Mouse (Mus musculus): ENCODE results near the gene Qtrt1. TPM values are rescaled to one million over a fixed set of nuclear protein-coding genes. Genes with fewer than 3 reads are reported as not detected.
"Not testable (repeated sequence)": the region's sequence is repeated elsewhere in the genome, so short reads cannot be mapped to it uniquely, and the experiment has no call there.

Qtrt1 gene
- total RNA-seq, 2 experiments from 2014 or later = 7.1 to 10.0 TPM

DNA sequence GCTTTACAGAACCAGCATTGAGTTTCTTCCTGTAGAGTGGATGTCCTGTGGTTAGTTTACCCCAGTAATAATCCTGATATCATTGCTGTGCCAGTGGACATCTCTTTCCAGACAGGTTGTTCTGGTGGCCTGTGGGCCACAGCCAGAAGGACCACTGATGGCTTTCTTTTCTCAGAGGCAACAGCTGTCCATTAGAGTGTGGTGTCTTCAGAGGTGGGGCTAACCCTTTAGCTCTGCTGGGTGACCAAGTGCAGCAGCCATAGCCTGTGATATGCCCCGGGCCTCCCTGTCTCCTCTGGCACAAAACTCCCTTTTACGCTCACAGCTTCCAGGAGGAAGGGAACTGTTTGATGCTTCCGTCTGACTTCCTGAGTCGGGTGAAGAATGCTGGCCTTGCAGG is 32.9 kb downstream of the Qtrt1 start:
- intact Hi-C loops (cut with DNase I) = no loop called here

GRCm38 (mm10) chr9:21445081-21445744 is 33.6 kb downstream of the Qtrt1 start:
- no peak for DNase-seq (ENCODE audit: low spot score)
- intact Hi-C loops (cut with DNase I) = no loop called here

More for the DNA sequence above, 32.9 kb downstream of the Qtrt1 start:
- no peak for DNase-seq (ENCODE audit: low spot score)

DNA sequence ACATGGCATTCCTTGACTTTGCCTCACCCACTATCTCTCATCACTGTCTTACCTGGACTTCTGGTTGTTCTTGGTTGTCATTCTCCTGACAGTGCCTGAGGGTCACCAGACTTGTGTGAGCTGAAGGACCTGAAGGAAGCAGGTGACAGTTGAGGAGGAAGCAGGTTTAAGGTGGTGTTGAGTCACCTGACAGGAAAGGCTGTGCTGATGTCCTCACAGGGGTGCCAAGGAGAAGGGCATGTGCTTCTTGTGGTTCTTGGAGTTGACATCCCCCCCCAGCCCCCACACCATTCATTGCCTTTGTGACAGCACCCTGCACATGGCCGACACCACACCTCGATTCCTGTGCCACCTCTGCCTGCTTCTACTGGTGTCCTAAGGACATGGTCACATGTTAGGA is 36.1 kb downstream of the Qtrt1 start:
- no peak for DNase-seq (ENCODE audit: low spot score)
- intact Hi-C loops (cut with DNase I) = no loop called here

- intact Hi-C loops (cut with DNase I) = loop anchor here (2.0 kb wide), 1 partner anchor 21 kb away; no protein-coding TSS in a partner anchor
- no peak for DNase-seq (ENCODE audit: low spot score)
Measured at GRCm38 (mm10) chr9:21449710-21450109, 38.1 kb downstream of the Qtrt1 start.

- intact Hi-C loops (cut with DNase I) = loop anchor here (2.0 kb wide), 1 partner anchor 21 kb away; no protein-coding TSS in a partner anchor
- DNase-seq (ENCODE audit: low spot score) = no peak
Measured at GRCm38 (mm10) chr9:21450270-21450669, 38.6 kb downstream of the Qtrt1 start.

DNA sequence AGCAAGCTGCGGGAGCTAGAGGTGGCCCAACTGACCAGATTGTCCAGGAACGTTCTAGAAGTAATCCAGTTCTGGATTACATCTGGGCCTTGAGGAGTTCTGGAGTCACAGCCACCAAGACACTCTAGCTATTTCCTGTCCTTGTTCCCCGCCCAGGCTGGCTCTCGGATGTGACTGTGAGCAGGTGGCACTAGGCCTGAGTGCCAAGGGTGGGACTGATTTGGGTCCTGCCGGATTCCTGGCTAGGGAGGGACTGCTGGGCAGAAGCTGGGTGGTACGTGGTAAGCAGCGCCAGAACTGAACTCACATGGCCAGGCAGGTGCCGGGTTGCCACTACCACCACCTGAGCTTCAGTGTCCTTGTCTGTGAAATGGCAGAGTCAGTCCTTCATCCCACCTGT is 39.8 kb downstream of the Qtrt1 start:
- intact Hi-C loops (cut with DNase I) = loop anchor here (2.0 kb wide), 1 partner anchor 23 kb away; no protein-coding TSS in a partner anchor
- DNase-seq (ENCODE audit: low spot score) = peak; percentile 26

DNA sequence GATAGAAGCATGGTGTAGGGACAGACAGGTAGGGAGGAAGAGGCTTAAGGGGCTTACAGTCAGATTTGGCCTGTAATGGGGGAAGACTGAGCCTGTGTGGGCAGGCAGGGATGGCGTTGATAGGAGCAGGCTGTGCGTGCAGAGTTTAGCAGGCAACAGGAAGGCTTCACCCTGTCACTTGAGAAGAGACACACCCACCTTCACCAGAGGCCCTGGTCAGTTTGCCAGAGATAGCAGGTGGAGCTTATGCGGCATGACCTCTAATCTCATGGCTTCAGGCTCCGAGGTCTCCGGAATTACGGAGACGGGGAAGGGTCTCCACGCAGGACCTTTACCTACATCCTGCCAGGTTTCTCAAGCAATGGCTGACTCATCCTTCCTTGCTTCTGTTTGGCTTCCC is 40.2 kb downstream of the Qtrt1 start:
- intact Hi-C loops (cut with DNase I) = loop anchor here (2.0 kb wide), 1 partner anchor 23 kb away; no protein-coding TSS in a partner anchor
- no peak for DNase-seq (ENCODE audit: low spot score)

- intact Hi-C loops (cut with DNase I) = no loop called here
- DNase-seq (ENCODE audit: low spot score) = no peak
Measured at GRCm38 (mm10) chr9:21453003-21453402, 41.4 kb downstream of the Qtrt1 start.

DNA sequence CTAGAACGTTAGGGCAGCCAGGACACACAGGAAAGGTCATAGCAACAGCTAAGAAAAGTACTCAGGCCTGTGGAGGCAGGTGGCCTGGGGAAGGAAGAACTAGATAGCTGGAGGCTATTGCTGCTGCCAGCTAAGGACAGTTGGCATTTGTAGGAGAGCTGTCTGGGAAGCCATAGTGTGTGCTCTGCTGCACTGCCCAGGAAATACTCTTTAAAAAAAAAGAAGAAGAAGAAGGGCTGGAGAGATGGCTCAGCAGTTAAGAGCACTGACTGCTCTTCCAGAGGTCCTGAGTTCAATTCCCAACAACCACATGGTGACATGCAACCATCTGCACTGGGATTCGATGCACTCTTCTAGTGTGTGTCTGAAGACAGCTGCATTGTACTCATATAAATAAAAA is 41.8 kb downstream of the Qtrt1 start:
- DNase-seq (ENCODE audit: low spot score) = no peak
- intact Hi-C loops (cut with DNase I) = no loop called here

- intact Hi-C loops (cut with DNase I) = no loop called here
- DNase-seq (ENCODE audit: low spot score) = no peak
Measured at GRCm38 (mm10) chr9:21454556-21454955, 42.9 kb downstream of the Qtrt1 start.

- DNase-seq (ENCODE audit: low spot score) = no peak
- intact Hi-C loops (cut with DNase I) = no loop called here
Measured at GRCm38 (mm10) chr9:21455103-21455770, 43.6 kb downstream of the Qtrt1 start.

DNA sequence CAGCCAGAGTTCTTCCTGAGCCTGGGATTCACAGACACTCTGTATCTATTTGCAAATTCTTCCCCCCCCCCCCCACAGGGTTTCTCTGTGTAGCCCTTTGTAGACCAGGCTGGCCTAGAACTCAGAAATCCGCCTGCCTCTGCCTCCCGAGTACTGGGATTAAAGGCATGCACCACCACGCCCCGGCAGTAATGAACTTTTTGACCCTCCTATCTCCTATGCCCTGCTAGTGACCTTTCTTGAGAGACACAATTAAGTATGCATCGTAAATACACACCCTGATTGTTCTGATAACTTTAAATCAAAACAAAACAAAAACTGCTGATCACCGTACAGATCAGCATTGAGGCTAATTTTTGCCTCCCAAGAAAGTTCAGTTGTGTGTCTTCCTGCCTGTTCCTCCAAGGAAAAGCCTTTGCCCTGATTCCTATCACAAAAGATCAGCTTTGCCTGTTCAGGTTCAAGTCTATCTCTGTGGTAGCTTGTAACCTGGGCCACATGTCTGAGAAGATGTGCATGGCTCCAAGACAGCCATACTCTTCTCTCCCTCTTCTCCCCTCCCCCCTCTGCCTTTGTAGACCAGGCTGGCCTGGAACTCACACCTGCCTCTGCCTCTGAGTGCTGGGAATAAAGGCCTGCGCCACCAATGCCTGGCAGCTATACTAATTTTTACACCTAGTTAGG is 44.8 kb downstream of the Qtrt1 start:
- intact Hi-C loops (cut with DNase I) = no loop called here
- DNase-seq (ENCODE audit: low spot score) = no peak

DNA sequence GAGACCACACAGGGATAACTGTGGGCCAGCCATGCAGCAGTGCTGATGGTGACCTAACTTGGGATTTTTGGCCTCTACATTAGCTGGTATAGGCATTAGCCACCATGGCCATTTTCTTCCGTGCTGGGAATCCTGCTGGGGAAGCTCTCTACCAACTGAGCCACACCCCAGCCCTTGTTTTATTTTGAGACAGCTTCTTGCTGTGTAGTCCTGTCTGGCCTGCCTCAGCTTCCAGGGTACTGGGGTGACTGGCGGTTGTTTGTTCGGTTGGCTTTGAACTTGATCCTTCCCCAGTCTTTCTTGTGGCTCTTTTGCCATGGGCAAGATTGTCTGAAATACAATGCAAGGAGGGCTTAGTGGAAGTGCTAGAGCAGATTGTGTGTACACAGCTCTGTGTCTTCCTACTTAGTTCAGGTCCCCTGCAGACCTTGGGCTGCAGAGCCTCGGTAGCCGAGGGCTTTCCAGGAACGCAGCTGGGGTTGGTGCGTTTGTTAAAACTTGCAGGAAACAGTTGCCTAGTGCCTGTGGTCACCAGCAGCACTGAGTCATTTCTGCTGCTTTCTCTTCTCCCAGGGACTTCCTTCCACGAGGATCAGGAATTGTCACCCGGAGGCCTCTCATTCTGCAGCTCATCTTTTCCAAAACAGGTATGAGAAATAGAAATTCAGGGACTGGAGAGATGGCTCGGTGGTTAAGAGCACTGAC is 45.4 kb downstream of the Qtrt1 start:
- intact Hi-C loops (cut with DNase I) = no loop called here
- DNase-seq (ENCODE audit: low spot score) = no peak

DNA sequence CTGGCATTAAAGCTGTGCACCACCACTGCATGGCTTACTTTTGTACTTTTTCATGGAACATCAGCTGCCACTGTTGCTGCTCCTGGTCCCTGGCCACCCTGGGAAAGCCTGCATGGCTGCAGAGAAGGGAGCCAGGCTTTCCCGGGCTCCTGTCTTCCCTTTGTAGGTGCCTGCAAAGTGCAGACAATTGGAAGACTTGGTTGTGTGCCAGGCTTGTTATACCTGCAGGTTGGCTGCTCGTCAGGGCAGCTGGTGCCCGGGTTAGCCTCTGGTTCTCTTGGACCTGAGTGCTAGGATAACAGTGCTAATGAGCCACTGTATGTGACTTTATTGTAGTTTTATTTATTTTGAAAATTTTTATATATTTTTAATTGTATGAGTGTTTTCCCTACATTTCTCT is 47.2 kb downstream of the Qtrt1 start:
- intact Hi-C loops (cut with DNase I) = no loop called here
- DNase-seq (ENCODE audit: low spot score) = no peak

DNA sequence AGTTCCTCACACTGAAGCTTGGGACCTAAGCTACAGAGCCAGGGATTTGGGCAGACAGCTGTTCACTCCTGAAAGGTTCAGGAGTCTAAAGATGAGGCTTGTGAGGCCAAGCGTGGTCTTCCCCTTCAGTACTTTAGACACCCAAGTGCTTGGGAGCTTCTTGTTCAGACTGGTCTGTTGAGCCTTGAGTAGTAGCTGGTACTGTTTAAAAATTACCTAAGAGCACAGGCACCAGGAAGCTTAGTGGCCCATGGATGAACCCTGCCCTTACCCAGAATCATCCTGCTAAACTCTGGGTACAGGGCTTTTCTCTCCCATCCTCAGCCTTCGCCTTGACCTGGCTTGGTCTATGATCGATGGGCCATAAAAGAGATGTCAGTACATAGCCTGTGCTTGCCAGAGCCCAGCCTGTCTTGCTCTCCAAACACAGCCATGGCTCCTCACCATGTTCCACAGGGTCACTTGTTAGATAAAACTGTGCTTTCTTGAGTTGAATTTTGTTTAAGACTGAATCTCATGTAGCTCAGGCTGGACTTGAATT is 48.8 kb downstream of the Qtrt1 start:
- DNase-seq (ENCODE audit: low spot score) = no peak
- intact Hi-C loops (cut with DNase I) = no loop called here

DNA sequence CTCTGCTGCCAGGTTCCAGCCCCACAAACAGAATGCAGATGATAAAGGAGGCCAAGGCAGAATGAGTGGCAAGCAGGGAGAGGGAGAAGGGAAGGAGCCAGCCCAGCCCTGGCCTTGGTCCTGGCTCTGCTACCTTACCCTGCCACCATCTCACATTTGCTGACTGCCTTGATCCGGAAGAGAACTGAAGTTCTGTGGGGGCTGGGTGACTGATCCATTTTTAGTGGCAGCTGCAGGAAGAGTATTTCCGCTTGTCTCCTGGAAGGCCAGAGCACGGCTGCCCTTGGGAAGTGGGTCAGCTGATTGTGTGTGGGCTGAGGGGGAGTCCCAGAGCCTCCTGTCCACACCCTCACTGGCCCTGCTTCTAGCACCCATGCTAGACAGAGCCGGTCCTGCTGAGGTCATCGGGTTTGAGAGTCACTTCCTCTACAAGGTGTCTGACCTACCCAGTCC is 51.5 kb downstream of the Qtrt1 start:
- intact Hi-C loops (cut with DNase I) = no loop called here
- DNase-seq (ENCODE audit: low spot score) = peak; percentile 69

GRCm38 (mm10) chr9:21463766-21464564 is 52.3 kb downstream of the Qtrt1 start:
- DNase-seq (ENCODE audit: low spot score) = no peak
- intact Hi-C loops (cut with DNase I) = no loop called here

DNA sequence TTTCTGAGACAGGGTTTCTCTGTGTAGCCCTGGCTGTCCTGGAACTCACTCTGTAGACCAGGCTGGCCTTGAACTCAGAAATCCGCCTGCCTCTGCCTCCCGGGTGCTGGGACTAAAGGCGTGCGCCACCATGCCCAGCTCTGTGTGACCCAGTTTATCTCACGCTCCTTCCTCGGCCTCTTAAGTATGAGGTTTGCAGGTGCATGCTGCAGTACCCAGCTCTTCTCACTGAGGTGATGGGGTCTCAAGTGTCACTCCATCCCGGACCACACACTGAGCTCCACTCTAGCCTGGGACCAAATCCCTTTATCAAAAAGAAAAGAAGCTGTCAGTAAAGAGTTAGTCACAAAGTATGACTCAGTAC is 52.9 kb downstream of the Qtrt1 start:
- DNase-seq (ENCODE audit: low spot score); intact Hi-C loops (cut with DNase I): not testable (repeated sequence)

All from heart, postnatal 25 days (tissue).